Mouse (Mus musculus): ENCODE results near the gene Chac1.

Chac1 gene

GRCm38 (mm10) chr2:119327942-119328526 is 23.0 kb upstream of the Chac1 start:
- DNase-seq (ENCODE audit: low spot score), result no peak

- DNase-seq (ENCODE audit: low spot score), result no peak
Observed at GRCm38 (mm10) chr2:119328546-119328945, 22.5 kb upstream of the Chac1 start.

GRCm38 (mm10) chr2:119329123-119329817 is 21.8 kb upstream of the Chac1 start:
- DNase-seq (ENCODE audit: low spot score), result no peak

GRCm38 (mm10) chr2:119330795-119331194 is 20.2 kb upstream of the Chac1 start:
- no peak for DNase-seq (ENCODE audit: low spot score)

- no peak for DNase-seq (ENCODE audit: low spot score)
Observed at GRCm38 (mm10) chr2:119332177-119332661, 18.8 kb upstream of the Chac1 start.

- DNase-seq (ENCODE audit: low spot score), result no peak
Observed at GRCm38 (mm10) chr2:119334135-119334534, 16.9 kb upstream of the Chac1 start.

- DNase-seq (ENCODE audit: low spot score), result no peak
Observed at GRCm38 (mm10) chr2:119334964-119335525, 16.0 kb upstream of the Chac1 start.

GRCm38 (mm10) chr2:119335535-119335934 is 15.5 kb upstream of the Chac1 start:
- no peak for DNase-seq (ENCODE audit: low spot score)

GRCm38 (mm10) chr2:119336002-119336401 is 15.0 kb upstream of the Chac1 start:
- DNase-seq (ENCODE audit: low spot score), result no peak

- no peak for DNase-seq (ENCODE audit: low spot score)
Observed at GRCm38 (mm10) chr2:119336470-119336869, 14.6 kb upstream of the Chac1 start.

- peak; percentile 90 for DNase-seq (ENCODE audit: low spot score)
Observed at GRCm38 (mm10) chr2:119337425-119338265, 13.4 kb upstream of the Chac1 start.

GRCm38 (mm10) chr2:119344537-119345138 is 6.4 kb upstream of the Chac1 start:
- no peak for DNase-seq (ENCODE audit: low spot score)

- no peak for DNase-seq (ENCODE audit: low spot score)
Observed at GRCm38 (mm10) chr2:119353707-119354106, 2.7 kb downstream of the Chac1 start.

- DNase-seq (ENCODE audit: low spot score), result no peak
Observed at GRCm38 (mm10) chr2:119355089-119355488, 4.1 kb downstream of the Chac1 start.

GRCm38 (mm10) chr2:119355651-119356050 is 4.6 kb downstream of the Chac1 start:
- no peak for DNase-seq (ENCODE audit: low spot score)

GRCm38 (mm10) chr2:119356310-119356709 is 5.3 kb downstream of the Chac1 start:
- no peak for DNase-seq (ENCODE audit: low spot score)

- DNase-seq (ENCODE audit: low spot score), result no peak
Observed at GRCm38 (mm10) chr2:119356805-119357204, 5.8 kb downstream of the Chac1 start.

- DNase-seq (ENCODE audit: low spot score), result no peak
Observed at GRCm38 (mm10) chr2:119358249-119358648, 7.2 kb downstream of the Chac1 start.

GRCm38 (mm10) chr2:119359721-119360291 is 8.8 kb downstream of the Chac1 start:
- no peak for DNase-seq (ENCODE audit: low spot score)

- DNase-seq (ENCODE audit: low spot score), result no peak
Observed at GRCm38 (mm10) chr2:119364969-119365368, 13.9 kb downstream of the Chac1 start.

GRCm38 (mm10) chr2:119367346-119367745 is 16.3 kb downstream of the Chac1 start:
- DNase-seq (ENCODE audit: low spot score), result no peak

GRCm38 (mm10) chr2:119370116-119370515 is 19.1 kb downstream of the Chac1 start:
- DNase-seq (ENCODE audit: low spot score), result no peak

Measured in ovary, postnatal 14 days (tissue).